Mouse (Mus musculus) ES-E14 (cell line): ENCODE results near the gene Nr4a1.

Experiments
- CHD2 ChIP-seq: IDR thresholded peaks from 2 replicates; pipeline ENCODE4 v1.6.1; 2014; ENCODE audit warnings: mild to moderate bottlenecking, low read depth, low read length, inconsistent platforms
- HCFC1 ChIP-seq: IDR thresholded peaks from 2 replicates; pipeline ENCODE4 v1.6.1; 2012; ENCODE audit warnings: low read length, inconsistent platforms, borderline replicate concordance; ENCODE audit not compliant: insufficient read depth
- ZC3H11A ChIP-seq: IDR thresholded peaks from 2 replicates; pipeline ENCODE4 v1.6.1; 2012; ENCODE audit warnings: low read depth, mild to moderate bottlenecking, inconsistent platforms, low read length, borderline replicate concordance
- ZNF384 ChIP-seq: IDR thresholded peaks from 2 replicates; pipeline ENCODE4 v1.6.1; 2012; ENCODE audit warnings: low read depth, low read length, inconsistent platforms

GRCm38 (mm10) chr15:101322106-101322505, 68.0 kb downstream of the Nr4a1 start:
- no peak for TF ChIP-seq CHD2
- TF ChIP-seq ZNF384, result no peak
- no peak for TF ChIP-seq HCFC1
- no peak for TF ChIP-seq ZC3H11A
